Mouse (Mus musculus): Measurements from ENCODE around the gene Pglyrp1.
"Not testable (repeated sequence)": the region's sequence is repeated elsewhere in the genome, so short reads cannot be mapped to it uniquely, and the experiment has no call there.

Gene Pglyrp1

DNA sequence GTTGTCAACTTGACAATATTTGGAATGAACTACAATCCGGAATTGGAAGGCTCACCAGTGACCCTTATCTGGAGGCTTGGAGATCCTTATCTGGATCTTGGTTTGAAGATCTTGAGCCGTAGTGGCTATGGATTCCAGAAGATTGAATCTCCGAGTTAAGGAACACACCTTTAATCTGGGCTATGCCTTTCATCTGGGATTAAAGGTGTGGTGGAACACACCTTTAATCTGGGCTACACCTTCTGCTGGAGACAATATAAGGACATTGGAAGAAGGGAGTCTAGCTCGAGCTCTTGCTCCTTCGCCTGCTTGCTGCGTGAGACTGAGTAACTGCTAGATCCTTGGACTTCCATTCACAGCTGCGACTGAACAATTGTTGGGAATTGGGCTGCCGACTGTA is at the start of gene Pglyrp1:
Gene Pglyrp1 (plus strand): TSS at position 301 of the 400 bp plus-strand sequence.
- DNase-seq: not testable (repeated sequence)

DNA sequence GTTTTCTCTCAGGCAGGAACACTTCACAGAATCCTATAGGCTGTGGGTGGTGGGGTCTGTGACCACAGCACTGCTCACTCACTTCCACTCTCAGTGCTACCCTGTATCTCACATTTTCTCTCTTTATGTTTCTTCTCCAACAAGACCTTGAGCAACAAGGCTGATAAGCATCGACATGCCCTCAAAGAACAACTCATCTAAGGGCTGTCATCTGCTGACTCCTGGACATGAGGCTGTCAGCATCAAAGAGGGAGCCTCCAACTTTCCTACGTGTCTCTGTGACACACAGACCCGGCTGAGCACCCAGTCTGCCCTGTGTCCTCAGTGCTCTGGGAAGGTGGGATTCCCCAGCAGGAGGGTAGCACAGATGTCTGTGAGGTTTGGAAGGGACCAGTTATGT is 49.6 kb upstream of the Pglyrp1 start, which contains the start of gene Psg17:
Gene Psg17 (minus strand): TSS at position 101 of the 400 bp plus-strand sequence.
- DNase-seq: no peak

DNA sequence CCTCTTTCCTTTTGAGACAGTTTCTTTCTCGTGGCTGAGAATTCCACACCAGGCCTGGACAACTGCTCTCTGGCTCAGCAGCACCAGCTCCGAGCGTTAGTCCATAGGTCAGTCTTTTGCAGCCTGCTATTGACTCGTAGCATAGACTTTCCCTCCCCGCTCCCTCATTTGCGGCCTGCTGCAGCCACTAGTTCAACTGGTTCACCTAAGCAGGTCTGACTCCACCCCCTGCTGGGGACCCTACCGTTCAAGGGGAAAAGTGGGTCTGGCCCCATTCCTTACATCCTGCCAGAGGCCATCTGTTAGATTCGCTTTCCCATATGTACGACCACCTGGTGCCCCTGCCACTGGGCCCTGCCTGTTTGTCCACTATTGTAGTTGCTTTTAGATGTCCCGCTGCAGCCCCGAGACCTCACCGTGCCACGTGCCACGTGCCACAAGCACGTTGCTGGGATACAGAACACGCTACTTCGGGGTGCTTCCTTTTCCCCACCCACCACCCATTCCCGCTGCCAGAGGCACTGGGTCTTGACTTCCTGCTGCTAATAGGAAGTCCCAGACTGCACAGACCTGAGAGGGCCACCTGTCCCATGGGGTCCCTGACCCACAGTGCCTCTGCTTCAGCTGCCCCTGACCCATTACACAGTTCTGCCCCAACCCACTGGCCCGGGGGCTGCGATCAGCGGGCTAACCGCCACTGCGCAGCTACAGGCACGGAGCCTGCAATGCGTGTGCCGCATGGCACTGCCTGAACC is 43.2 kb upstream of the Pglyrp1 start:
- DNase-seq: no peak

DNA sequence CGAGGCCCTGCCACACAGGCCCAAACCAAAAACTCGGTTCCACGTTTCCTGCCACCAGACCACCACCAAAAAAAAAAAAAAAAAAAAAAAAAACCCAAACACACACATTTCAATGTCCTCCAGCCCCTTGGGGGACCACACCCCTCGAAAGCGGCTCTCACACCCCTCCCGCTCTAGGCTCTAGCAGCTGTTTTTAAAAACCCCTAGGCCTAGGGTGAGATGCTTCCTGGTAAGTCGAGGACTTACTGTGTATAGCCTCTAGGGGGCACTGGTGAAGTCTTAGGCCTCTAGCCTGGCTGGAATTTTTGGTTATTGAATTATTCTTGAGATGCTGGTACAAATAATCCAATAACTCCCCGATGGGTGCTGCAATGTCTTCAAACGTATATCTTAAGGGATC is 42.5 kb upstream of the Pglyrp1 start:
- peak; percentile 55 for DNase-seq

DNA sequence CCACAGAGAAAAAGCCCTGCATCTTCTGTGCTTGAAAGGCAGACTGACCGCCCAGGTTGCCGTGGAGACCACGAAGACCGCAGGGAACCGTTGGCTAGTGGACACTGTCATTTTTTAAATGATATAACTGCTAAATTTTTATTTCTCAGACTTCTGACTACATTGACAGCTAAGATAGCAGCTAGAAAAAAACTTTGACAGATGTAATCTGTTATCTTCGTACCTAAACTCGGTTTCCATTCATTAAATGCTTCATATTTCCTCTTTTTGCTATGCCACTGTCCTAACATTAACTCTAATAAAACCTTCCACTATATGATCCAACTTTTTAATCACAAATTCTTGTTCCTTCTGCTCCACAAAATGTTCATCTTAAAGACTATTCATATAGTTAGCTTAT is 41.6 kb upstream of the Pglyrp1 start:
- no peak for DNase-seq

DNA sequence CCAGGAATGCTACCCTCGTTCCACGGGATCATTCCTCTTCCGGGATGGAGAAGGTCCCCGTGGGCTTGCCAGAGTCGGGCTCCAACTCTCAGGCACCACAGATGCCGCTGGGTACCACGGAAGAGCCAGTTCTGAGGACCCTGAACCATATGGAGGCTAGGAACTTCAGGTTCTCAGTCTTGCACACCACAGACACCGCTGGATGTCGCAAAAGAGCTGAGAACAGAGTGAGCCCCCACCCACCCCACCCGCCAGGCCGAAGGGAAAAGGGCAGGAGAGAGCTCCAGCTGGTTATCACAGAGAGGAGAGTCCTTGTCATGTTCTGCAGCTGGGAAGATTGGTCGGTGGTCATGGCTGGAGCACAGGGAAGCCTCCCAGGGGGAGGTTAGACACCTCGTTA is 38.8 kb upstream of the Pglyrp1 start:
- peak; percentile 50 for DNase-seq

DNA sequence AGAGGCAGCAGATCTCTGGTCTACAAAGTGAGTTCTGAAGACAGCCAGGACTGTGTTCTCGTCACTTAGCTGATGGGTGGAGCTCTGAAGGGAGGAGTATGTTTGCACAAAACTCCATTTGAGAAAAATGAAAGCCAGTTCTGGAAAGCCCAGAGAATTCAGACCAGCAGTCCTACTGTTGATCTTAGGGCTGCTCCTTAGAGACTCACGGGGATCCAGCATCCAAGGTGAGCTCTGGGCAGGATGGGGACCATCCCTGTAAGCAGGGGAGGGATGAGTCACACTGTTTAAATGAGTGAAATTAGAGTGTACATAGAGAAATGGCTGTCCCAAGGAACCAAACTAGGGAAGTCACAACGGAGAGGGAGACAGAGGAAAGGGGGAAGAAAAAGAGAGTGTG is 31.3 kb upstream of the Pglyrp1 start, which contains the start of gene Mill2:
Gene Mill2 (plus strand): TSS at position 102 of the 400 bp plus-strand sequence.
- DNase-seq: peak; percentile 80

DNA sequence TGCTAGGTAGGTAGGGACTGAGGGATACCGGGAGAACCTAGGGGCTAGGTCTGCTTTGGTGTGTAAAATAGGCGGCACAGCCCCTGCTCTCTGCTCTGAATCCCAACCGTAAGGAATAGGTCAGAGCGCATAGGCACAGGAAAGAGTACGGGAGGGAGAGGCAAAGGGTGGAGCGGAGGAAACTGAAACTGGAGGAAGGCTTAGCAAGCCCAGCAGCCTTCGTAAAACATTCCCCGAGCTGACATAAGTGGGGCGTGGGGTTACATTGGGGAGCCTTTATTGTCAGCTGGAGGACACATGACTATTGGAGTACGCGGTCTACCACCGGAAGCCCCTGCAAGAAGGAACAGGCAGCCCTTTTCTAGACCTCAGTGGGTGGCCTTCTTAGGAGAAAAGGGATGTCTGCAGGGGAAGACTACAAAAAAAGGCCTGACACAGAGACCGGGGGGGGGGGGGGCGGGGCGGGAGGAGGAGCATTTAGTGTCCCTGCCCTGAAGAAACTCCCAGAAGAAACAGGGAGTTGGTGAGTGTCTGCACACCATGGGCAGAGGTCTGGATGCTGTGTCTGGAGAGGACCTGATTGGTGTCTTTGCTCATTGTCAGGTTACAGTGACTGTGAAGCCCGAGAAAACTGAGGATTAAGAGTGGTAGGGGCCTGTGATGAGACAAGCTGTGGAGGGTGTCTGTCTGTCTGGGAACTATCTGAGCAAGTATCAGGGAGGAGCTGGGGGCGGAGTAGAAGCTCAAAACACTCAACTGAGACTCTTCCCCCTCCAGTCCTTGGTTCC is 30.6 kb upstream of the Pglyrp1 start:
- peak; percentile 88 for DNase-seq

DNA sequence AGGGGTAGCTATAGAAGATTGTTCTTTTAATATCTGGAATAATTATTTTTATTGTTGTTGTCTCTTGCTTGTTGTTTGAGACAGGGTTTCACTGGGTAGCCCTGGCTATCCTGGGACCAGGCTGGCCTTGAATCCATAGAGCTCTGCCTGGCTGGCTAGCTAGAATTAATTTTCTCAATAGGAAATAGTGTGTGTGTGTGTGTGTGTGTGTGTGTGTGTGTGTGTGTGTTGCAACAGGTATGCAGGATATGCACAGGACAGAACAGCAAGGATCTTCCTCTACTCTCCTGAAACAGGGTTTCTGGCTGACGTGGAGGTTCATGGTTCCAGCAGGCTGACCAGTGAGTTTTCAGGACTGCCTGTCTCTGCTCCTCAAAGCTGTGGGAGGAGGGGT is 30.0 kb upstream of the Pglyrp1 start:
- DNase-seq: peak; percentile 14

DNA sequence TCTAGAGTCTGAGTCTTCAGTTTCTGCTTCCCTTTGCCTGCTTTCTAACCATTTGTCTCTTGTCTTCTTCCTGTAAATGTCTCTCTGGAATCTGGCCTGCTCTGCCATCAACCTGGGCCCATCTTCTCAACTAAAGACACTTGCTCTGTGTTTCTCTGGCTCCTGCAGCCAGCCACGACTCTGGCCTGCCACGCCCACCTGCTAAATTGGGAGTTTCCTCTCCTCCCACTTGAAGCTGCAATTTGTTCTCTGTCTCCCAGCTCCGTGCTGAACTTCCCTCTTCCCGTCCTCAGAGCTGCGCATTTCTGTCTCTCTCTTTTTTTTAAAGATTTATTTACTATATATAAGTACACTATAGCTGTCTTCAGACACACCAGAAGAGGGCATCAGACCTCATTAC is 26.3 kb upstream of the Pglyrp1 start:
- peak; percentile 9 for DNase-seq

DNA sequence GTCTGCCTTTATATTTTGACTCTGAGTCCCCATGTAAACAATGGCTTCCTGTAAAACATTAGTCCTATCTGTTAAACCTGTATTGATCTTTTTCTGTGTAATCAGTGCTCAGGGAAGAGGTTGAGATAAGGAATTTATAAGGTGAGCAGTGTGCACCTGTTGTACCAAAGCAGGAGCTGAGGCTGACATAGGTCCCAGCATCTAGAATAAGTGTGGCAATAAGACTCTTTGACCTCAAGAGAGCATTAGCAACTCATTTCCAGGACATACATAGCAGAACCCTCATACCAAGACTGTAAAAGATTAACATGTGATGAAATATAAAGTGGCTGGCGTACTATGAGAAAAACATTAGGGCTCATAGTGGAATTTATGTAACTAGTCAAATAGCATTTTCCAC is 22.7 kb upstream of the Pglyrp1 start:
- DNase-seq: no peak

DNA sequence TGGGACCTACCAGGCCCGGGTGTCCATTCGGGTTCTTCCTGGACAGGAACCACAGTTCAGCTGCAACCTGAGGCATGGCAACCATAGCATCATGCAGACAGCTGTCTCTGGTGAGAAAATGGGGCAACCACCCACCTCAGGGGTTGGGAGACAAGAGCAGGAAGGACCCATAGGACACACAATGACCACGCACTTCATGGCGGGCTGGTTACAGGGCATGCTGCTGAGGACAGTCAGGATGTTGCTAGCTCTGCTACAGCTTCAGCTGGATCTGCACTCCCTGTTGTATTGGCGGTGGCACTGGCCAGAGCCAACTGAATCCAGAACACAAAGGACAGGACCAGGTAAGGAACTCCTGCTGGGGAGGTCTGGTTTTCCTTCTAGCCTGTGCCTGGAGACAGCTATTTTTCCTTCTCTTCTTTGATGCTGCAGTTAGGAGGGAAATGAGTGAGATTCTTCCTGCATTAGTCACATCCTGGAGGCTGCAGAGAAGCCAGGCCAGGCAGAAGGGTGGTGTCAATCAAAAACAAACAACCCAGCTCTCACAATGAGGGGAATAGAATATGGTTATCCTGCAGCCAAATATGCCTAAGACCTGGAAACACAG is 12.7 kb upstream of the Pglyrp1 start:
- DNase-seq: peak; percentile 69

DNA sequence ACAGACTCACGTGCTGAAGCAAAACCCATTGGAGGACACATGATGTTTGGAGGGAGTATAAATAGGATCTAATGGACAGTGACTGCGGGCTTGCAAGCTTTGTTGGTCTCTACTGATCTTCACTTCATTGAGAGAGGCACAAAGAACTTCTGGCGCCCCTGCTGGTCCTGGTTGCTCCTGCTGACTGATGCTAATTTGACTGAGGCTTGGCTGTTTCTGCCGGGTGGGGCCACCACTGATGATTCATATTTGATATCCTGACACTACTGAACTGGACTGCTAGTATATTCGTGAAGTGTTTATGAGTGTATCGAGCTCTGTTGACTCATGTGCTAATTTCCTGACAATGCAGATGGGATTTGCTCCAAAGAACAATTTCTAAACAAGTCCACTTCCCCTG is 8.3 kb upstream of the Pglyrp1 start:
- peak; percentile 25 for DNase-seq

DNA sequence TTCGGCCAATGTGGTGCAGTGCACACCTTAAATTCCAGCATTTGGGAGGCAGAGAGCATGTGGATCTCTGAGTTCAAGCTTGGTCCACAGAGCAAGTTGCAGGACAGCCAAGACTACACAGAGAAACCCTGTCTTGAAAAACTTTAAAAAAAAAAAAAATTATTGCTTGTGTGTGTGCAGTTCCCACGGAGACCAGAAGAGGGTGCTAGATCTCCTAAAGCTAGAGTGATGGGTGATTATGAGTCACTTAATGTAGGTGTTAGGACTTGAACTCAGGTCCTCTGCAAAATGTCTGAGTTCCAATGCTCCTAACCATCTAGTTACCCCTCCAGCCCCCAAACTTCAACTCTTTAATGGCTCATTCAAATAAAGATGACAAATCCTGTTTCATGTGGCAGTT is 2.6 kb upstream of the Pglyrp1 start:
- DNase-seq: no peak

DNA sequence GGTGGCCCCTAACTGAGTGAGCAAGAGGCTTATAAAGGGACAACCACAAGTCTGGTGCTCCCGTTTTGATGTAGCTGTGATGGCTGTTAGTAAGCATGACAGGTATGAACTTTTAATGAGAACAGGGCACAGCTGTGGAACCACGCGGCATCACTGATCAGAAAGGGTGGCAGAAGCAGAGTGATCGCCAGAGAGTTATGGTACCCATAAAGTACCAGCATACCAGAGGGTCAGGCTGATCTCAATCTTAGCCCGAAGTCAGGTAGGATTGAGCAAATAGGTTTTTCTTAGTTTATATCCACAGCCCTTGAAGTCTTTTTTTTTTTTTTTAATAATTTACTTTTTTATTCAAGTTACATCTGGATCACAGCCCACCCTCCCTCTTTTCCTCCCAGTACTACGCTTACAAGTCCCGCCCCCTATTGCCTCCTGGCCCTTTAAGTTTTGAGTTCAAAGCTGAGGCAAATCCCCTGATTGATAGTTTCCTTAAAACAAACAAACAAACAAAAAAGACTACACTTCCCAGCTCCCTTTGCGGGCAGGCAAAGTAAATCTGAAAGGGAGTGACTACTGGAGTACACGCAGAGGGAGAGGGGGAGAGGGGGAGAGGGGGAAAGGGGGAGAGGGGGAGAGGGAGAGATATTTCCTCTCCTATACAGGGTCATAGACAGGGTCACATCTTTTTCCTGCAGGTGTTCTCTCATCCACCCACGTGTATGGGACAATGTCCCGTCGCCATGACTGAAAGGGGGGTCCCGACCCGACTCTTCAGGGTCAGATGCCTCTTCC is 1.1 kb downstream of the Pglyrp1 start:
- peak; percentile 51 for DNase-seq

DNA sequence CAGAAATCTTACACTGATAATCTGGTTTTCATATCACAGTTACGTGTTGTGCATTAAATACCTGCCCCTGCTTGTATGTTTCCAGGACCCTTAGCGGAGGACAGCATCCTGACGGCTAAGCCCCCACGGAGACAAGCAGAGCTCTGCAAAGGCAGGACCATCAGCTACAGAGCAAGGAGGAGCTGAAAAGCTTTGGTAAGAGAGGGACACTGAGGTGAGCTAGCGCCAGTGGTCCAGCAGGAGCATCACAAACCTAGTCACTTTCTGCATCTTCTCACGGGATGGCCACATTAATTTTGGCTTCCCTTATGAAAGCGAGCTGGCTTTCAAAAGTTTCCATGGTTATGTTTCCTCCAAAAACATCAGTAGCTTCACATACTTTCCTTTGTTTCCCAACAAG is 1.7 kb downstream of the Pglyrp1 start:
- DNase-seq: no peak

DNA sequence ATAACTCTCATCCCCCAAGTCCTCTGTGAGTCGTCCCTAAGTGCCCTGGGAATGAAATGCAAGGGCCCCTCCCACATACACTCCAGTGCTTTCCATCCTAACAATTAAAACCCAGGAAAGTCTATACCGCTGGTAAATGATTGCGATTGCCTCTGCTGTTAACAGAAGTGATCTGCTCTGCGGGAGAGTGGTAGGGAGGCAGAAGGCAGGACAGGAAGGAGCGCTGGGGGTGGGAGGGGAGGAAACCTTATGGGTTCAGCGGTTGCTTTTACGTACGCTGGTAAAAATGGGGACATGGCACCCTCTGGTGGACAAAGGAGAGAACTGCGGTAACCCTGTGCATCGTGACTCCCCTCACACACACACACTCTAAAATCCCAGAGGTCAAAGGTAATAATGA is 2.1 kb downstream of the Pglyrp1 start:
- DNase-seq: peak; percentile 86

DNA sequence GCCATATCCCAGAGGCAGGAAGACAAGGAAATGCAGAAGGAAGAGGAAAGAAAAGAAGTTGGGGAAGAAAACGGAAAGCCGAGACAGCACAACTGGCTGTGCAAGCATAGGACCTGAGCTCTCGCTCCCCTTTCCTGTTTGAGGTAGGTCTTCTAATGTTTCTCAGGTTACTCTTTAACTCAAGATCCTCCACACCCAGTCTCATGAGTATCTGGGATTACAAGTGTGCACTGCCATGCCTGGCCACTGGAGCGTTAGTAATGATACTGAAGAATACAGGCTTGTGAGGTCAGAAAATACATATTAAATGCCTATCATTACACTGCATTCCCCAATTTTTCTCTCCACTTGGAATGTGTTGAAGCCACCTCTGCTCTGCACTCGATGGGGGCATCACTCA is 4.2 kb downstream of the Pglyrp1 start:
- DNase-seq: no peak

DNA sequence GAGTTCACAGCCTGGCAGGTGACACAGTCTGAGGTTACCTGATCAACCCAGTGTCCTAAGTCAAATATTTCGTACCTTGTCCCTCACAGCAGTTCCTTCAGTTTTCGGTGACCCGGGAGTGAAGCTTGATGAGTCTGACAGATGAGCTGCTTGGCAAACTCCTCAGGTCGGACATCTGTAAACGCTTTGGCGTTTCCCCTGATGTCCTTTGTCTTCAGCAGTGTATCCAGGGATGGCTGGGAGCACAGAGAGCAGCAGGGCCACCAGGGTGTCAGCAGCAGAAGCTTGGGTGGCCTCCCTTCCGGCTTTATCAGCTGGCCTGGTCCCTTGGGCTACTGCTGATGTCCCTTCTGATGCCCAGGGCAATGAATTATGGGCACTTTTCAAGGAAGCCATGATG is 7.6 kb downstream of the Pglyrp1 start:
- DNase-seq: no peak

DNA sequence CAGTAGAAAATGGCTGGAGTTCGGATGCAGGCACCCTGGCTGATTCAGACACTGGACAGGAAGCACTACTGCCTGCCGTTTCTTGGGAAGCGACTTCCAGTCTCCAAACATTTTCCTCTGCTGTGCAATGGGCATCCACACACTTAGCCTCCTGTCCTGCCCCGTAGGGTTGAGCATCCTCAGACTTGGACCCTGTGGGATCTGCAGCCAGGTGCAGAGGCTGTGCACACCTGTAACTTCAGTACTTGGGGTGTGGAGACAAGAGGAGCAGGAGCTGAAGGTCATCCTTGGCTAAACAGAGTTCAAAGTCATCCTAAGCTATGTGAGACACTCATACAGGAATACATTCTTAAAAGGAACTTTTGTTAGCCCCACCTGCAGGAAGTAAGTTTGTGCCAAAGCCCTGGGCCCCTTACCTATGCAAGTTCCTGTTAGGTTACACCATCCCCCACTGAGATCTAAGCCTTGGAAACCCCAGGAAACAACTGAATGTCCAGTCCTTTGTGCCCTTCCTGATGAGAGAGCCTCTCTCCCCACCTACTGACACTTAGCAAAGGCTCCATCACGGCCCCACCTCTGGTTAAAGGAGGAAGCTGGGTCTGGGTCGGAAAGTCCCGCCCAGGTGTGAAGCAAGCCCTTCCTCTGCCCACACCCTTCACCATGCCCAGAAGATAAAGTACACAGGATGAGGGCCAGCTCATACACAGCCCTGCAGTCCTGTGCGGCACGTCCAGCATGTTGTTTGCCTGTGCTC is 13.0 kb downstream of the Pglyrp1 start:
- peak; percentile 51 for DNase-seq

DNA sequence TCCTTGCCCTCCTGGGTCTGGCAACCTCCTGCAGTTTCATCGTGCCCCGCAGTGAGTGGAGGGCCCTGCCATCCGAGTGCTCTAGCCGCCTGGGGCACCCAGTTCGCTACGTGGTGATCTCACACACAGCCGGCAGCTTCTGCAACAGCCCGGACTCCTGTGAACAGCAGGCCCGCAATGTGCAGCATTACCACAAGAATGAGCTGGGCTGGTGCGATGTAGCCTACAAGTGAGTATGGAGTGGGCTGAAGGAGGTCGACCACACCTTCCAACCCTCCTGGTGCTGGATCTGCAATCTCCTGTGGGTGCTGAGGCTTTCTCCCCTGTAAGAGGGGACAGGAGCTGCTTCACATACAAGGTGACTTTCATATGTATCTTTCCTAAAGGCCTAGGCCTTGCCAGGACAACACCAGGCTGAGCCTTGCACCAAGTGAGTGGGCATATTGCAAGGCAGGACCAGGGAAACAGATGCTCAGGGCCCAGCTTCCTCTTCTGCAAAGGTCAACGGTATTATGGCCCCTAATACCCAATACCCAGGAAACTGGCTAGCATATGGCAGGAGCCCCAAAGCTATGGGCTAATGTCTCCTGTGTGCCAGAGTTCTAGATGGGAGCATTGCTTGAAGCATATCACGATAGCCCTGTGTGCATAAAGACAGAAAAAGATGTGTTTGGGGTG is 13.8 kb downstream of the Pglyrp1 start:
- DNase-seq: no peak

DNA sequence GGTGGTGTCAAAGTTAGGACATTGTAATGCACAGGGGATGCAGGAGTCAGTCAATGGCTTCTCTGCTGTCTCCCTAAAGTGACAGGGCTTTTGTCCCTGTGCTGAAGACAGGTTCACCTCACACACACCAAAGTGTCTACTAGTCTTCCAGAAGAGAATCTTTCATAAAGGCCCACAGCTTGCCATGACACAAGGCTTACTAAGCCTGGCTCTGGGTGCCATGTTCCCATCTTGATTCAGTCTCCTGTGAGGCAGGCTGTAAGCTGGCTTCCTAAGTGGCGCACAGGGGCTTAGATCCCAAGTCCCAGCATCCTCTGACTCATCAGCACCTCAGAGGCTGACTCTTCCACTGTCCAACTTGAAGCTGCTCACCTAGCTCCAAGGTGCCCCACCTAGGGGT is 15.8 kb downstream of the Pglyrp1 start:
- no peak for DNase-seq
